Mouse (Mus musculus) cerebellum, adult 2 months (tissue): ENCODE measurements at regions not wholly inside any gene's neighbourhood (a gene's known extent, or its start where the extent isn't known, plus 50 kb on each side); places are given as distances from the start of the nearest gene placed in this dataset.
A peak's percentile ranks its signal among the peaks of the same experiment; 100 is the strongest.

ENCODE experiments used
- DNase-seq, 2 experiments: peaks; one replicate each; pipeline ENCODE4 v3.0.0; 2021
- H3K27ac ChIP-seq: fragments of 200-500 bp; 2 replicates; pipeline ENCODE4 v1.5.1; 2012; ENCODE audit warnings: low read length, control low read depth, inconsistent platforms; ENCODE audit not compliant: insufficient read depth
- H3K27me3 ChIP-seq: fragments of 200-500 bp; 2 replicates; pipeline ENCODE4 v1.6.1; 2012; ENCODE audit warnings: inconsistent platforms, mild to moderate bottlenecking, low read length, moderate library complexity; ENCODE audit not compliant: control insufficient read depth, insufficient read depth
- H3K4me1 ChIP-seq: fragments of 200-500 bp; 2 replicates; pipeline ENCODE4 v1.6.1; 2011; ENCODE audit warnings: low read length; ENCODE audit not compliant: control insufficient read depth, insufficient read depth
- H3K4me3 ChIP-seq: fragments of 200-500 bp; replicated peaks from 2 replicates; pipeline ENCODE3; 2011; ENCODE audit warnings: mild to moderate bottlenecking, low read depth, low read length, control low read depth; ENCODE audit not compliant: insufficient read depth
- CTCF ChIP-seq: fragments of 200-500 bp; IDR thresholded peaks from 2 replicates; pipeline ENCODE4 v1.5.1; 2011; ENCODE audit warnings: low read depth, mild to moderate bottlenecking, control low read depth, low read length, moderate library complexity, borderline replicate concordance; ENCODE audit not compliant: insufficient read depth
- POLR2A ChIP-seq: fragments of 200-500 bp; IDR thresholded peaks from 2 replicates; pipeline ENCODE4 v1.6.1; 2011; ENCODE audit warnings: low read length, control low read depth, borderline replicate concordance; ENCODE audit not compliant: insufficient read depth
- WGBS: fragments of 180-500 bp; shearing (Covaris S2); methylation state at CpG from one replicate; pipeline ENCODE4 v1.1.7; 2018; 5-methylcytosine and 5-hydroxymethylcytosine counted together

- 11% methylated on average over 18 of the region's 18 CpGs for WGBS
- TF ChIP-seq POLR2A (no peak), CTCF (no peak)
- DNase-seq, result no peak
- H3K27me3 ChIP-seq, result no peaks in the 10 kb centered on the region
- no peak overlapping the region for H3K4me3 ChIP-seq
- H3K4me1 ChIP-seq, result no peaks in the 10 kb centered on the region
- no peak overlapping the region for H3K27ac ChIP-seq
These were observed 316.3 kb downstream of the Med13l start for GRCm38 (mm10) chr5:118876586-118877312.

DNA sequence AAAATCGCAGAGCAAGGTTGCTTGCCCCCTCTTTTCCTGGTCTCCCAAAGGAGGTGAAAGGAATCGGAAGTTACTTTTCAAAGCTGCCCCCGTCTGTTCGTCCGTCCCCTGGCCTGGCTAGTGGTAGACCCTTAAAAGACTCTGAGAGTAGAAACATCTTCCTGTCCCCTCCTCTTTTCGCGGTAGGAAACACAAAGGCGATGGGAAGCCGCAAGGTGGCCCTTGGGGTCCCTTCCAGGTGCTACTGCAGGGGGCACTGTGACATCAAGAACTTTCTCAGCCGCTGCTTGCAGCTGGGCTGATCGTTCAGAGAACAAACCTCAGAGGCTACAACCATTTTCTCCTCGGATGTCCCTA lies 316.8 kb downstream of the Med13l start:
- Histone ChIP-seq H3K4me3 (no peak overlapping the region), H3K27me3 (no peaks in the 10 kb centered on the region), H3K27ac (no peak overlapping the region), H3K4me1 (no peaks in the 10 kb centered on the region)
- DNase-seq, result no peak
- under 1% methylated on average over 12 of the region's 12 CpGs for WGBS
- TF ChIP-seq CTCF (no peak), POLR2A (no peak)

DNA sequence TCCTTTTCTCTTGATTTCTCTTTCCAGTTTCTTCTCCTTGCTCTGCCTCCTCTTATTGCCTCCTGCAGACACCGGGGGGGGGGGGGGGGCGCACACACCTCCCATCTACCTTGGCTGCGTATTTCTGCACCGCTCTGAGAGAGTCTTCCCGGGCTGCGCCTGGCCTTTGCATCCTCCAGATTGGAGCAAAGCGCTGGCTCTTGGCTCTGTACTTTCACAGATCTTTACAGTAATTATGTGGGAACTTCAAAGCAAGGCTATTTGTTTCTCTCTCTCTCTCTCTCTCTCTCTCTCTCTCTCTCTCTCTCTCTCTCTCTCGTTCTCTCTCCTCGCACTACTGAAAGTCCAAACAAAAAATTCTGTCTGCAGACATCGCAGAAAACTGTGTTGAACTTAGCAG lies 317.4 kb downstream of the Med13l start:
- 30% methylated on average over 10 of the region's 10 CpGs for WGBS
- H3K4me3 ChIP-seq, result no peak overlapping the region
- DNase-seq, result no peak
- H3K27ac ChIP-seq, result no peak overlapping the region
- TF ChIP-seq POLR2A (no peak), CTCF (no peak)
- no peaks in the 10 kb centered on the region for H3K27me3 ChIP-seq
- no peaks in the 10 kb centered on the region for H3K4me1 ChIP-seq

GRCm38 (mm10) chr5:118878722-118879121 lies 318.2 kb downstream of the Med13l start:
- Histone ChIP-seq H3K27me3 (no peaks in the 10 kb centered on the region), H3K4me3 (no peak overlapping the region), H3K4me1 (no peaks in the 10 kb centered on the region), H3K27ac (no peak overlapping the region)
- WGBS, result 37% methylated on average over 10 of the region's 10 CpGs
- TF ChIP-seq POLR2A, result no peak
- TF ChIP-seq CTCF, result no peak
- no peak for DNase-seq

DNA sequence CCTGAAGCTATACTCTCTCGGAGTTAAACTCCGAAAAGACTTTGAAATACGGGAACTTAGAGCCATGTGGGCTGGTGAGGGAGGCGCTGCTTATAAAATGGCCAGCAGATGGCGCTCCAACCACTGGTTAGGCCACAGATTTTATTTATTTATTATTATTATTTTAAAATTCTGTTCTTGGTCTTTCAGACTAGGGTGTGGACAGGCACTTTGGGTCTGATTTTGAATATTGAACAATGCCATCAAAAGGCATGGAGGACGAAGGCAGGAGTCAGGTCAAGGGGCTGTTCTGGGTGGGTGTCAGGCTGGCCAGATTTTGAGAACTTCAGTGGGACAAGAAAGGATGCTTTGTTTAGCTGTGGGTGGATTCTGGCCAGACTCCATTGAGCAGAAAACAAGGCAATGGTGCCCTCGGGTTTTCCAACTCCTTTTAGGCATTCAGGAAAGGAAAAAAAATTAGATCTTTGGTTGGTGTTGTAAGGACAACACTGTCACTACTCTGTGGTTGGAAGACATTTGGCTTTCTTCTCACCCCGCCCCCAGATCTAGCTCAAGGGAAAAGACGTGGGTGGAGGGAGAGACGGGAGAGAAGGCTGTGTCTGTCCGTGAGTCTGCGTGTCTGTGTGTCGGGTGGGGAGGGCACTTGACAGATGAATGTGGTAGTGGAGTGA lies 319.5 kb downstream of the Med13l start:
- DNase-seq, result peak; percentile 34 to 61
- Histone ChIP-seq H3K27ac (no peak overlapping the region), H3K4me3 (no peak overlapping the region), H3K27me3 (no peaks in the 10 kb centered on the region), H3K4me1 (no peaks in the 10 kb centered on the region)
- WGBS, result 14% methylated on average over 13 of the region's 13 CpGs
- TF ChIP-seq CTCF (peak; percentile 63), POLR2A (no peak)

- H3K27ac ChIP-seq, result no peak overlapping the region
- H3K4me1 ChIP-seq, result no peaks in the 10 kb centered on the region
- no peaks in the 10 kb centered on the region for H3K27me3 ChIP-seq
- no peak overlapping the region for H3K4me3 ChIP-seq
- no peak for TF ChIP-seq CTCF
- no peak for TF ChIP-seq POLR2A
- no peak for DNase-seq
- WGBS, result 74% methylated on average over 9 of the region's 9 CpGs
These were observed 320.1 kb downstream of the Med13l start for GRCm38 (mm10) chr5:118880546-118880945.

DNA sequence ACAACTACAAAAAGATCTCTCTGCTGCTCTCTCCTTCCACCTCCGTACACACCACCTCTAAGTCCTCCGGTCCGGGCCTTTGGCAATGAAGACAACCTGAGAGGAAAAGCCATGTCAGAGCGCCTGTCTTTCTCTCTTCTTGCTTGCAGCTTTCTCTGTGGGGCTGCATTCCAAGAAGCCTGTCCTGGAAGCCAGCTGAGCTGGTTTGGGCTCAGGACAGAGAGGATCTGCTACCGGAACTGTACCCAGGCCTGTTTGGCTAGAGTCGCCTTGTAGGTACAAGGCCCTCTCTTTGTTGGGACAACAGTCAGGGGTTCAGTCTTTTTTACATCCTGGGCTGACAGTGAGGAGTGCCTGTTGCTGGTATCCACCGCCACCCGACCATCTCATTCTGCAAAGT lies 321.4 kb downstream of the Med13l start:
- TF ChIP-seq CTCF (no peak), POLR2A (no peak)
- Histone ChIP-seq H3K27ac (no peak overlapping the region), H3K27me3 (no peaks in the 10 kb centered on the region), H3K4me1 (no peaks in the 10 kb centered on the region), H3K4me3 (no peak overlapping the region)
- WGBS, result 89% methylated on average over 8 of the region's 8 CpGs
- no peak for DNase-seq

DNA sequence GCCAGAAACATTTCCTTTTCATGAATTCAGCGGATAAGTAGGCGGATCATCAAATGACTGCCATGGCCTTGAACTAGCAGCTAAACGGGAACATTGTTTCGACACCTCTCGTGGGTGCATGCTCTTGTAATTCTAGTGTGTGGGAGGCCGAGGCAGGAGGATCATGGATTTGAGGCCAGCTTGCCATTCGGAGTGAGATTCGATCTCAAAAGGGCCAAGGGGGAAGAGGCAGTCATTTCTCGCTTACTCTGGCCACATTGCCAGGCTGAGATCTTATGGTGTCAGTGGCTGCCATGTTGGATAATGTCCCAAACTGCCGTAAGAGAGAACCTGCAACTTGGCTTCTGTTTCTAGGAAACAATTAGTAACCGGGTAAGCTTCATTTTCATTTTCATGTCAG lies 327.7 kb downstream of the Med13l start:
- 78% methylated on average over 11 of the region's 11 CpGs for WGBS
- Histone ChIP-seq H3K4me3 (no peak overlapping the region), H3K27ac (no peak overlapping the region), H3K4me1 (no peaks in the 10 kb centered on the region), H3K27me3 (no peaks in the 10 kb centered on the region)
- DNase-seq, result no peak
- TF ChIP-seq POLR2A, result no peak
- TF ChIP-seq CTCF, result no peak
